Mouse (Mus musculus): ENCODE measurements around the gene Tle3. TPM values are rescaled to one million over a fixed set of nuclear protein-coding genes. Genes with fewer than 3 reads are reported as not detected.

The Tle3 gene
- polyA plus RNA-seq, 1 experiment = 39.1 TPM

GRCm38 (mm10) chr9:61467436-61467835, 95.3 kb downstream of the Tle3 start:
- Histone ChIP-seq H3K36me3 (ENCODE audit: control insufficient read depth, insufficient read depth) (no peaks in the 10 kb centered on the region), H3K4me3 (ENCODE audit: insufficient read depth, poor library complexity, severe bottlenecking) (no peak overlapping the region), H3ac (ENCODE audit: control insufficient read depth, insufficient read length, low read depth) (no peak overlapping the region), H3K79me3 (ENCODE audit: low read depth) (no peaks in the 10 kb centered on the region), H3K27me3 (ENCODE audit: control insufficient read depth, insufficient read depth, insufficient read length) (no peaks in the 10 kb centered on the region), H3K79me2 (ENCODE audit: control insufficient read depth, insufficient read depth) (no peaks in the 10 kb centered on the region)
- TF ChIP-seq MYOG (IDR thresholded peaks at IDR 0.05; ENCODE audit: control insufficient read depth, extremely low read depth, insufficient read length) (no peak), MAX (IDR thresholded peaks at IDR 0.05) (no peak), CTCF (IDR thresholded peaks at IDR 0.05; ENCODE audit: control insufficient read depth, insufficient read depth, insufficient read length) (no peak), USF1 (IDR thresholded peaks at IDR 0.05; ENCODE audit: low read depth) (no peak), MYOD1 (IDR thresholded peaks at IDR 0.05; ENCODE audit: control insufficient read depth, insufficient read length, low read depth) (no peak), FOSL1 (IDR thresholded peaks at IDR 0.05; ENCODE audit: insufficient read depth, low read length, poor library complexity, severe bottlenecking) (no peak), CEBPB (IDR thresholded peaks at IDR 0.05; ENCODE audit: low read depth) (no peak)
